Comparison of ENCODE assay signal across 29 mouse cellular contexts in the genomic region with DNA sequence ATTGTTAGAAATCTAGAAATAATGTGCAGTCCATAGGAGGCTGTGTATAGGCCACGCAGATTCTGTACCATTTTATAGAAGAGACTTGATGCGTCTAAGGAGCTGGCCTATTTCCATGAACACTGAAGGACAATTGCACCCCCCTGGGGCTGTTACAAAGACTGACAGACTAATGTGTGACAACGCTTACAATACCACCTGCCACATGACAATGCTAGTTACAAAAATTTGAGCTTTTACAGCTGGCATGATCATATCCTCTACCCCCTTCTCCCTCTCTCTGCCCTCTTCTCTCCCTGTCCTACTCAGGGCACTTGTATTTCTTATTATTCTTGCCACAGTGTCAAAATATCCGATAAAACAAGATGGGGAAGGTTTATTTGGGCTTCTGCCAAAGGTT. TPM values are rescaled to one million over a fixed set of nuclear protein-coding genes. Genes with fewer than 3 reads are reported as not detected.
"Had no signal": no experiment of that assay in that cellular context is flagged by ENCODE, and none has a peak within 500 bp of the region (broad histone marks: within the 10 kb centered on the region; RNA-seq: fewer than 3 reads in every experiment).

No protein-coding gene starts in this region.

- H3K9ac ChIP-seq: embryonic facial prominence, embryonic 12.5 days; embryonic facial prominence, embryonic 13.5 days; embryonic facial prominence, embryonic 15.5 days; forebrain, embryonic 13.5 days; forebrain, embryonic 15.5 days; forebrain, postnatal 0 days had no signal

- H3K27ac ChIP-seq: embryonic facial prominence, embryonic 10.5 days; embryonic facial prominence, embryonic 12.5 days; embryonic facial prominence, embryonic 13.5 days; embryonic facial prominence, embryonic 15.5 days; forebrain, embryonic 10.5 days; forebrain, embryonic 13.5 days; forebrain, embryonic 15.5 days; gastrocnemius, adult 2 months; heart, embryonic 10.5 days had no signal

- ATAC-seq: forebrain, embryonic 13.5 days; forebrain, embryonic 15.5 days; forebrain, embryonic 16.5 days; forebrain, postnatal 0 days had no signal

- H3K36me3 ChIP-seq: embryonic facial prominence, embryonic 10.5 days; embryonic facial prominence, embryonic 12.5 days; embryonic facial prominence, embryonic 13.5 days; embryonic facial prominence, embryonic 15.5 days; forebrain, embryonic 10.5 days; forebrain, embryonic 15.5 days; heart, embryonic 10.5 days had no signal

- DNase-seq: cerebellum, adult 2 months; cerebellum, adult 8-10 months; cerebellum, adult 9-10 months; cerebellum, adult 9-11 months; cerebellum, postnatal 10 days; cerebellum, postnatal 14 days; cerebellum, postnatal 25 days; cerebellum, postnatal 36 days; embryo, embryonic 11 days; forebrain, postnatal 0 days; gastrocnemius, adult 2 months; gastrocnemius, postnatal 10 days; gastrocnemius, postnatal 14 days; gastrocnemius, postnatal 25 days; gastrocnemius, postnatal 36 days; heart, adult 18-20 months; heart, adult 2 months had no signal

- H3K4me3 ChIP-seq: embryonic facial prominence, embryonic 10.5 days; embryonic facial prominence, embryonic 12.5 days; embryonic facial prominence, embryonic 13.5 days; embryonic facial prominence, embryonic 15.5 days; erythroblast, embryonic 14.5 days; forebrain, embryonic 10.5 days; forebrain, embryonic 13.5 days; forebrain, embryonic 15.5 days; gastrocnemius, adult 2 months; heart, adult 2 months; heart, embryonic 10.5 days had no signal

- H3K27me3 ChIP-seq: embryonic facial prominence, embryonic 12.5 days; embryonic facial prominence, embryonic 13.5 days; embryonic facial prominence, embryonic 15.5 days; forebrain, embryonic 13.5 days; forebrain, embryonic 15.5 days had no signal

- H3K4me2 ChIP-seq: embryonic facial prominence, embryonic 12.5 days; embryonic facial prominence, embryonic 13.5 days; embryonic facial prominence, embryonic 15.5 days; forebrain, embryonic 13.5 days; forebrain, embryonic 15.5 days had no signal

- H3K9me3 ChIP-seq: embryonic facial prominence, embryonic 10.5 days; embryonic facial prominence, embryonic 12.5 days; embryonic facial prominence, embryonic 13.5 days; embryonic facial prominence, embryonic 15.5 days; forebrain, embryonic 10.5 days; forebrain, embryonic 13.5 days; forebrain, embryonic 15.5 days; heart, embryonic 10.5 days had no signal

RNA-seq across cellular contexts. Expression of a gene that starts 48.3 kb away (rescaled TPM):
- total RNA-seq: common myeloid progenitor, adult 5-6 weeks; granulocyte monocyte progenitor cell, adult 5-6 weeks had no signal
